22 mouse cellular contexts compared by ENCODE assay signal in the genomic region with DNA sequence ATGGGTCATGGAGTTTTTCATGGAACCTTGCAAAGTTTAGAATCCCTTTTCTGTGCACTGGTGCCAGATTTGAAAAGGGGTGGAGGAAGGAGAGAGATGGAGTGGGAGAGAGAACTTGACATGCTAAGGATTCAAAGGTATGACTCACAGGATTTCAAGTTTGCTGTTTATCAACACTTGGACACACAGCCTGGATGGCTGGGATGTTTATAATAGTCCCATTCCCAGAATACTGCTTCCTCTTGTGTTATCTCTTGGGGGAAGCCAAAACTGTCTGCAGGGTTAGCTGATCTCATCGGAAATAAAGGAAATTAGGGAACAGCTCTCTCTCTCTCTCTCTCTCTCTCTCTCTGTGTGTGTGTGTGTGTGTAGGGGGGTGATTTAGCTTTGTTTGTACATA. TPM values are rescaled to one million over a fixed set of nuclear protein-coding genes. Genes with fewer than 3 reads are reported as not detected.
DNase-seq lines count a peak whose midpoint lies in the region; ATAC-seq and TF ChIP-seq lines count a peak whose summit lies in the region.
"Had no signal": no experiment of that assay in that cellular context is flagged by ENCODE, and none has a peak within 500 bp of the region (broad histone marks: within the 10 kb centered on the region; RNA-seq: fewer than 3 reads in every experiment).

No protein-coding gene starts in this region.

- TF ChIP-seq RAD21 in MEL (IDR thresholded peaks at IDR 0.05; ENCODE audit: low read depth, low read length), result no peak

- H3K4me3 ChIP-seq in heart, embryonic 10.5 days, result no peak overlapping the region
- H3K4me3 ChIP-seq in MEL (ENCODE audit: control insufficient read depth in 1 of 2, insufficient read depth in 1 of 2, low read depth in 2 of 2, low read length in 2 of 2), result no peak overlapping the region
- H3K4me3 ChIP-seq in lung, postnatal 0 days (ENCODE audit: low read depth, low read length), result no peak overlapping the region
- H3K4me3 ChIP-seq in midbrain, embryonic 16.5 days (ENCODE audit: low read depth, low read length), result no peak overlapping the region
- H3K4me3 ChIP-seq: layer of hippocampus, adult 2 months; limb, embryonic 10.5 days; liver, embryonic 13.5 days; megakaryocyte, embryonic 14.5 days had no signal

- 22% methylated on average over 1 of the region's 1 CpGs for WGBS in heart, embryonic 10.5 days
- 36% methylated on average over 1 of the region's 1 CpGs for WGBS in lung, postnatal 0 days
- WGBS in midbrain, embryonic 16.5 days, result 93% methylated on average over 1 of the region's 1 CpGs

- H3K4me1 ChIP-seq in heart, embryonic 10.5 days, result peaks cover 25% of the 10 kb centered on the region
- H3K4me1 ChIP-seq in MEL (ENCODE audit: control insufficient read depth in 1 of 2, insufficient read depth in 2 of 2, low read length in 2 of 2), result peaks cover 6 to 10% of the 10 kb centered on the region in 2 experiments; a peak in 3 of 4 replicates
- peaks cover 4% of the 10 kb centered on the region; the same call in 1 of the 2 replicates for H3K4me1 ChIP-seq in lung, postnatal 0 days (ENCODE audit: insufficient read depth, low read depth, low read length)
- H3K4me1 ChIP-seq in midbrain, embryonic 16.5 days (ENCODE audit: control insufficient read depth, insufficient read depth, low read length), result no peaks in the 10 kb centered on the region
- H3K4me1 ChIP-seq: limb, embryonic 10.5 days had no signal

- H3K36me3 ChIP-seq in heart, embryonic 10.5 days, result no peaks in the 10 kb centered on the region
- H3K36me3 ChIP-seq in MEL (ENCODE audit: control insufficient read depth in 1 of 2, insufficient read depth in 2 of 2, low read length in 2 of 2), result peaks cover 0 to 22% of the 10 kb centered on the region in 2 experiments; a peak in 2 of 4 replicates
- no peaks in the 10 kb centered on the region for H3K36me3 ChIP-seq in lung, postnatal 0 days (ENCODE audit: insufficient read depth, low read length)
- no peaks in the 10 kb centered on the region for H3K36me3 ChIP-seq in midbrain, embryonic 16.5 days (ENCODE audit: control insufficient read depth, insufficient read depth, low read length)
- H3K36me3 ChIP-seq: limb, embryonic 10.5 days; liver, embryonic 13.5 days had no signal

- TF ChIP-seq POLR2A in MEL (IDR thresholded peaks at IDR 0.05; ENCODE audit: control insufficient read depth in 1 of 2, insufficient read depth in 1 of 2, low read depth in 1 of 2, low read length in 2 of 2, poor library complexity in 1 of 2), result no peak

- no peaks in the 10 kb centered on the region for H3K27me3 ChIP-seq in heart, embryonic 10.5 days (ENCODE audit: insufficient read depth, poor library complexity, severe bottlenecking)
- no peaks in the 10 kb centered on the region for H3K27me3 ChIP-seq in MEL (ENCODE audit: control insufficient read depth in 1 of 2, insufficient read depth in 2 of 2, low read length in 2 of 2)
- H3K27me3 ChIP-seq in lung, postnatal 0 days (replicated peaks; ENCODE audit: insufficient read depth, low read length), result no peaks in the 10 kb centered on the region
- no peaks in the 10 kb centered on the region for H3K27me3 ChIP-seq in midbrain, embryonic 16.5 days (ENCODE audit: control insufficient read depth, insufficient read depth, low read depth, low read length)
- H3K27me3 ChIP-seq: liver, embryonic 13.5 days; megakaryocyte, embryonic 14.5 days had no signal

- no peak overlapping the region for H3K9ac ChIP-seq in MEL (ENCODE audit: control insufficient read depth, low read depth, low read length, poor library complexity, severe bottlenecking)
- H3K9ac ChIP-seq in lung, postnatal 0 days (replicated peaks; ENCODE audit: low read depth), result no peak overlapping the region
- no peak overlapping the region for H3K9ac ChIP-seq in midbrain, embryonic 16.5 days (ENCODE audit: low read depth, low read length)
- H3K9ac ChIP-seq: liver, embryonic 13.5 days had no signal

- H3K9me3 ChIP-seq in heart, embryonic 10.5 days, result no peaks in the 10 kb centered on the region
- no peaks in the 10 kb centered on the region for H3K9me3 ChIP-seq in MEL (replicated peaks; ENCODE audit: insufficient read depth, low read length)
- no peaks in the 10 kb centered on the region for H3K9me3 ChIP-seq in lung, postnatal 0 days (ENCODE audit: low read length)
- H3K9me3 ChIP-seq in midbrain, embryonic 16.5 days (replicated peaks; ENCODE audit: control insufficient read depth, low read length, poor library complexity, severe bottlenecking), result no peaks in the 10 kb centered on the region
- H3K9me3 ChIP-seq: G1E; limb, embryonic 10.5 days; liver, embryonic 13.5 days; megakaryocyte, embryonic 14.5 days had no signal

- H3K4me2 ChIP-seq in lung, postnatal 0 days (replicated peaks; ENCODE audit: low read depth, low read length), result no peak overlapping the region
- H3K4me2 ChIP-seq in midbrain, embryonic 16.5 days (ENCODE audit: low read length), result no peak overlapping the region
- H3K4me2 ChIP-seq: liver, embryonic 13.5 days had no signal

- peak; percentile 86 for ATAC-seq in lung, postnatal 0 days
- ATAC-seq in midbrain, embryonic 16.5 days, result no peak
- ATAC-seq: CD4-positive, CD25-positive, alpha-beta regulatory T cell, adult 4 months; forebrain, embryonic 14.5 days; hindbrain, embryonic 16.5 days; intestine, postnatal 0 days had no signal

- H3K27ac ChIP-seq in heart, embryonic 10.5 days, result 0 out of 2 replicates have a peak overlapping the region, but pooled peaks have one; percentile 16
- no peak overlapping the region for H3K27ac ChIP-seq in MEL (ENCODE audit: control insufficient read depth, low read depth, low read length)
- H3K27ac ChIP-seq in lung, postnatal 0 days (ENCODE audit: low read length), result no peak overlapping the region
- no peak overlapping the region for H3K27ac ChIP-seq in midbrain, embryonic 16.5 days (ENCODE audit: low read length)
- H3K27ac ChIP-seq: layer of hippocampus, adult 2 months; limb, embryonic 10.5 days; liver, embryonic 13.5 days; stomach, postnatal 0 days had no signal

- DNase-seq in heart, embryonic 10.5 days (ENCODE audit: low spot score), result no peak
- DNase-seq in heart, postnatal 10 days, result no peak
- DNase-seq in 3T3-L1 (ENCODE audit: low read depth, low spot score), result peak; percentile 61
- DNase-seq in MEL (ENCODE audit: low read depth, low spot score), result peak; percentile 19
- DNase-seq in lung, postnatal 0 days (ENCODE audit: low spot score), result peak; percentile 74
- DNase-seq in spleen, postnatal 10 days (ENCODE audit: low spot score in 2 of 2), result no peak
- DNase-seq: cerebellum, adult 11 months; cerebellum, postnatal 25 days; kidney, postnatal 10 days; liver, embryonic 13.5 days; right cerebral cortex, postnatal 25 days; thymus, postnatal 14 days had no signal

- H3K79me2 ChIP-seq in MEL (ENCODE audit: control insufficient read depth, insufficient read depth, low read length, poor library complexity), result no peaks in the 10 kb centered on the region

- intact Hi-C loops in heart, postnatal 10 days (cut with DNase I), result loop anchor here (5.0 kb wide), 1 partner anchor 44 kb away; no protein-coding TSS in a partner anchor

- no peak for TF ChIP-seq EP300 in MEL (IDR thresholded peaks at IDR 0.05; ENCODE audit: low read depth in 1 of 2, low read length in 2 of 2)
- TF ChIP-seq EP300 in lung, postnatal 0 days (IDR thresholded peaks at IDR 0.05), result peak; percentile 96

- TF ChIP-seq CTCF in MEL (IDR thresholded peaks at IDR 0.05 in 2 of 3, conservative IDR thresholded peaks at IDR 0.05 in 1 of 3; ENCODE audit: control insufficient read depth in 1 of 3, insufficient read depth in 1 of 3, low read depth in 2 of 3, low read length in 3 of 3, poor library complexity in 1 of 3, severe bottlenecking in 1 of 3), result no peak
- TF ChIP-seq CTCF in lung, postnatal 0 days (IDR thresholded peaks at IDR 0.05), result no peak

TF ChIP-seq in MEL, 35 proteins besides CTCF, POLR2A, EP300 and RAD21:
- no peak for TF ChIP-seq SIN3A (IDR thresholded peaks at IDR 0.05; ENCODE audit: low read length)
- no peak for TF ChIP-seq CHD2 (IDR thresholded peaks at IDR 0.05; ENCODE audit: low read length)
- no peak for TF ChIP-seq ZMIZ1 (IDR thresholded peaks at IDR 0.05; ENCODE audit: low read depth, low read length)
- TF ChIP-seq POLR2AphosphoS2 (IDR thresholded peaks at IDR 0.05; ENCODE audit: low read length), result no peak
- no peak for TF ChIP-seq POLR2AphosphoS5 (IDR thresholded peaks at IDR 0.05; ENCODE audit: borderline replicate concordance, low read depth, low read length)
- TF ChIP-seq ZNF384 (IDR thresholded peaks at IDR 0.05; ENCODE audit: low read depth, low read length), result no peak
- no peak for TF ChIP-seq TAL1 (IDR thresholded peaks at IDR 0.05; ENCODE audit: low read length)
- TF ChIP-seq TBP (IDR thresholded peaks at IDR 0.05; ENCODE audit: low read depth, low read length), result no peak
- TF ChIP-seq NRF1 (IDR thresholded peaks at IDR 0.05; ENCODE audit: insufficient read depth, low read depth, low read length, poor library complexity, severe bottlenecking), result no peak
- TF ChIP-seq MAZ (IDR thresholded peaks at IDR 0.05; ENCODE audit: low read depth, low read length), result no peak
- no peak for TF ChIP-seq ETS1 (IDR thresholded peaks at IDR 0.05; ENCODE audit: low read depth, low read length)
- no peak for TF ChIP-seq MAX (IDR thresholded peaks at IDR 0.05; ENCODE audit: low read length)
- TF ChIP-seq ELF1 (IDR thresholded peaks at IDR 0.05; ENCODE audit: low read depth, low read length), result no peak
- TF ChIP-seq RCOR1 (IDR thresholded peaks at IDR 0.05; ENCODE audit: low read depth, low read length), result no peak

RNA-seq across cellular contexts. Expression of gene Vcl, which starts 47.5 kb away (rescaled TPM):
- polyA plus RNA-seq in heart, embryonic 10.5 days (2016; fragmentation: Nextera tagmentation; extraction: Ambion mirVana), result 68.9 and 94.1 TPM in 2 replicates
- 100 to 1,000 TPM; 172 to 180 TPM for total RNA-seq in heart, postnatal 10 days (2021)
- total RNA-seq in MEL (2012; rRNA removed), result 11.7 and 14.7 TPM in 2 replicates
- polyA plus RNA-seq in MEL (2012; ENCODE audit: insufficient read depth in 1 of 2, insufficient read length in 2 of 2, low read depth in 1 of 2, low replicate concordance in 2 of 2, missing spikeins in 1 of 2), result 10 to 100 TPM in 1 of 2 experiments, not detected in 1; 30.3 TPM
- 42.8 and 60.1 TPM in 2 replicates for polyA plus RNA-seq in lung, postnatal 0 days (2015; fragmentation: Nextera tagmentation; extraction: Ambion mirVana)
- polyA plus RNA-seq in midbrain, embryonic 16.5 days (2015; fragmentation: Nextera tagmentation; extraction: Ambion mirVana), result 11.9 and 12.6 TPM in 2 replicates

Comparison
In these comparisons a context has a peak if more than half of its experiments do, and no peak if none do; other contexts are left out.
1. DNase-seq: peak in 3T3-L1 (single experiment), MEL (single experiment) and lung, postnatal 0 days (single experiment); none in heart, embryonic 10.5 days (single experiment), heart, postnatal 10 days (0 of 2) and spleen, postnatal 10 days (0 of 2).